Mouse (Mus musculus) C3H10T1/2 (cell line): Measurements from ENCODE around the gene Clybl. TPM values are rescaled to one million over a fixed set of nuclear protein-coding genes. Genes with fewer than 3 reads are reported as not detected.

Source experiments
- polyA plus RNA-seq, 2 experiments: library from polyadenylated mRNA; unstranded; fragments of >200 nt; fragmentation: generic; extraction: Trizol; gene quantifications; one replicate each; pipeline ENCODE4 v1.2.1; 2012; ENCODE audit warnings: missing spikeins in 2 of 2

Gene Clybl
- polyA plus RNA-seq: 10 to 100 TPM in 1 of 2 experiments, 1 to 10 TPM in 1; 7.1 to 23.8 TPM

DNA sequence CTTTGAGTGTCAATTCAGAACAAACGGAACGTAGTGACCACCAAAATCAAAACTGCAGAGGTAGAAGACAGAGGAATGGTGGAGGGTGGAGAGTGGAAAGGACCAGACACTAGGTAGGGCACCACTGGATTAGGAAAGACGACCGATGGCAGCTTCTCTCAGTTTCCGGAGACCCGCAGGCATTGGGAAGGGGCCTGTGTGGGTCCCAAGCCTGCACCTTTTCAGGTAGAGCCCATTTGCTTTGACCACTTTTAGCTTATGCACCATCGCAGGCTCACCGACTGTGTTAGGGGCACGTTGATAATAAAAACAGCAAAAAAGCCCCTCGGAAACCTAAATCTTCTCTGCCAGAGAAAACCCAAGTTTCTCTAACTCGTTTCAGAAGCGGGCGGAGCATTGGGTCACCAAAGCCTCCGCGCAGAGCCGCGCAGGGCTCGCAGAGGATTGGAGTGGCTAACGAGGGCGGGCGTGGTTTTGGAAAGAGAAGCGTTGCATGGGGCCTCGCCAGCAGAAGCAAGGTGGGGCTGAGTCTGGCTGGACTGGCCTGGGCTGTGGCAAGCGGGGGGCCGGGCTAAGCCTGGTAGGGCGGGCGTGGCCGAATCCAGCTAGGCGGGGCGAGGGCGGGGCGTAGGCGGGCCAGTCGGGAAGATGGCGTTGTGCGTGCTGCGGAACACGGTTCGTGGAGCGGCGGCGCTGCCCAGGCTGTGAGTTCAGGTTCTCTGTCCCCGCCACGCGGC, at the start of gene Clybl:
Gene Clybl, plus strand, starts transcription at position 627 of the 737 bp plus-strand sequence.

DNA sequence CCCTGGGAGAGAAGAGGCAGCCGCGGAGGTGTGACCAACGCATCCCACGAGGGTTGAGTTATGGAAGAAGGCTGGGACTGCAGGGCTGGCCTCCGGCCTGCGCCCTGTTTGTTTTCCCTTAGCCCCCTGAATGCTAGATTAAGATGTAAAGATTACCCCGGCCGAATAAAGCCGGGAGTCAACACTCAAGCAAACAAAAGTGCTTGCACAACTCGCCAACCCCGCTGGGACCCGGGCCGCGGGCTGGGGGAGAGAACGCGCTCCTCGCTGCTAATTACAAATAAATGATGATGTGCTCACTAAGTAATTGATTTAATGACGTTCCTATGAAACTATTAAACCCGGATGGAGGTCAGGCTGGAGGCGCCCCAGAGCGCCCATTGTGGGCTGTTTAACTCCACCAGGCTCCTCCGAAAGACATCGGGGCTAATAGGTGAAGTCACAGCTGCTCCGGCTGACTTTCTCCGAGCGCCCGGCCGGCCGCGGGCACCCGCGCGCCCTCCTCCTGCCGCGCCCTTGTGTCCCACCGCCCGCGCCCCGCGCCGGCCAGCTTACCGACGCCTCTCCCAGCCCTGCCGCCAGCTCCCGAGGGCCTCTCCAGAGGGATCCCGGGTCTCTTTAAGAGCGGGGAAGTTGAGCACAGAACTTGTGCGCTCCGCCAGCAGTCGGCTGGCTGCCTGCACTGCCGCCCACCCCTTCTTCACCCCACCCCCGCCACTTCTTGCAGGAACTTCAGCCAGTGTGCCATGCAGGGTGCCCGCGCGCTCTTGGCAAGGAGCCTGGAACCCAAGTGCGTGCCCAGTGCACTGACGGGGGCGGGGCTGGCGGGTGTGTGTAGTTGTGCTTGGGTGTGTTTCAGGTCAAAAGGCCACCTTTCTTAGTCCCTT, 269.2 kb downstream of the Clybl start, which contains the start of gene Gm5089:
Gene Gm5089, minus strand, starts transcription at position 620 of the 887 bp plus-strand sequence.

Other genes starting within 250 kb of the Clybl start
- under 1 TPM in 1 of 2 experiments, not detected in 1; 0.05 TPM for gene Gpr183, start 216.5 kb upstream of the Clybl start, polyA plus RNA-seq
- under 1 TPM in 1 of 2 experiments, not detected in 1; 0.13 TPM for gene Timm8a2, start 147.0 kb upstream of the Clybl start, polyA plus RNA-seq
- 10 to 100 TPM in 1 of 2 experiments, 1 to 10 TPM in 1; 4.9 to 33.5 TPM for gene Tm9sf2, start 74.7 kb upstream of the Clybl start, polyA plus RNA-seq